Mouse (Mus musculus) common myeloid progenitor, adult 5-6 weeks (primary cell): Measurements from ENCODE around the gene Olfr187. TPM values are rescaled to one million over a fixed set of nuclear protein-coding genes. Genes with fewer than 3 reads are reported as not detected.
"Not testable (repeated sequence)": the region's sequence is repeated elsewhere in the genome, so short reads cannot be mapped to it uniquely, and the experiment has no call there.

ENCODE experiments used
- ATAC-seq: replicated peaks from 2 replicates; pipeline ENCODE4 v1.8.0; 2016; ENCODE audit warnings: low read depth, mild to moderate bottlenecking, moderate TSS enrichment, inconsistent platforms; ENCODE audit not compliant: poor library complexity, severe bottlenecking
- total RNA-seq: library from RNA; stranded (forward); fragments of 200-1000, 187-1606 nt; gene quantifications from 2 replicates; pipeline ENCODE4 v1.2.3, GENCODE M21; 2017

Gene Olfr187
- not detected in 2 replicates for total RNA-seq

DNA sequence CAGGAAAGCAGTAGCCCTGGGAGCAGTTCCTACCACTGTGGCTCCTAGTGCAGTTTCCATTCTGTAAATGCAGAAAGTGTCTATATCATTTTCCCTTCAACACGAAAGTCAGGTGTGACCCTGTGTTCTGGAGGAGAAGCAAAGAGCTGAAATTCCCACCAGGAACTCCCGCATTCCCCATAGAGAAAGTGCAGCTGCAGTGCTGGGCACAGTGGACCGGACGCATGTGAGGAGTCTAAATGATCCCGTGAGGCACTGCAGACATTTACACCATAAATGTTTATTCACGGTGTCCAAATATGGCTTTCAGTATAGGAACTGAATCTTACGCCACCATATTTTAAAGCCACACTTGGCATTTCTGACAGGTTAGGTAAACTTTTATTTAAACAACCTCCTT is at the start of gene Olfr187:
Olfr187 (minus strand) TSS at position 58 of the 400 bp plus-strand sequence.
- no peak for ATAC-seq

DNA sequence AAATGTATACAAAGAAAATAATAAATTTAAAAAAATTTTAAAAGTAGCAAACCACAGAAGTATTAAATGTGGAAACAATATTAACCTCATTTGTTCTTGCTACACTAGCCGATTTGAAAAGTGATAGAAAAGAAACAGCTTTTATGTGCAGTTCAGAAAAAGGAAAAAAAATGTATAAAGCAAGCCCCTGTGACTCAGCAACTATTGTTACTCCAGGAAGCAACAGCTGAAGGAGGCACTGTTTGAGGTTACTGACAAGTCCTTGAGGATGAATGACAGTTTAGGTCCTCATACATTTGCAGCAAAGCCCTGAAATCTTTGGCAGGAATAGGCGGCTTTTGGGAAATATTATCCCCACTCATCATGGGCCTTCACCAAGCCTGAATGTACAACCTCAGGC is 41.5 kb upstream of the Olfr187 start:
- ATAC-seq: not testable (repeated sequence)

DNA sequence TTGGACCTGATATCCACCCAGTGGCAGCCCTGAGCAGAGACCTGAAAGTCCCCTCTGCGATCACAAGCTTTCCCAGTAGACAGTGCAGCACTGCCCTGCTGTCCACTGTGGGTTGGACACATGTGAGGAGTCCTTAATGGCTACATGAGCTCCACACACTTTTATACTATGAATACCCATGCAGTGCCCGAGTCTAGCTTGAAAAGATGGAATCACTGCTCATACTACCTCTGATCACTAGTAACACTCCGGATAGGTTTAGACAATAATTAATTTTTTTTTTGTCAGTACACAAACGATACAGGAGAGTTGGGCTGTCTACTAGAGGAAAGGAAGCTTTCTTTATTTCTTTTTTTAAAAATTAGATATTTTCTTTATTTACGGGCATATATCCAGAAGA is 38.3 kb upstream of the Olfr187 start, which contains the start of gene Olfr190:
Olfr190 (minus strand) TSS at position 101 of the 400 bp plus-strand sequence.
- ATAC-seq: no peak

DNA sequence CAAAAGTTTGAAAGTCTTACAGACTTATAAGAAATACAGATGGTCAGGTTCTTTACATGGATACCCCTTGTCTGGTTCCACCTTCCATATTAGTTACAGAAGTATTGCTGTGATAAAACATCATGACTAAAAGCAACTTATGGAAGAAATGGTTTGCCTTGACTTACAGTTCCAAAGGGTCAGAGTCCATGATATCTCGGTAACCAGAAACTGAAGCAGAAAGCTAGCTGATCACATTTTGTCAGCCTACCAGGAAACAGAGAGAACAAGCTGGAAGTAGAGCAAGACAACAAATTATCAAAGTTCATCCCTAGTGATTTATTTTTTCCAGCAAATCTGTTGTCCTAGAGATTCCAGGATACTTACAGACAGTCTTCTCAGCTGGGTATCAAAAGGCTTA is 34.0 kb upstream of the Olfr187 start:
- no peak for ATAC-seq

DNA sequence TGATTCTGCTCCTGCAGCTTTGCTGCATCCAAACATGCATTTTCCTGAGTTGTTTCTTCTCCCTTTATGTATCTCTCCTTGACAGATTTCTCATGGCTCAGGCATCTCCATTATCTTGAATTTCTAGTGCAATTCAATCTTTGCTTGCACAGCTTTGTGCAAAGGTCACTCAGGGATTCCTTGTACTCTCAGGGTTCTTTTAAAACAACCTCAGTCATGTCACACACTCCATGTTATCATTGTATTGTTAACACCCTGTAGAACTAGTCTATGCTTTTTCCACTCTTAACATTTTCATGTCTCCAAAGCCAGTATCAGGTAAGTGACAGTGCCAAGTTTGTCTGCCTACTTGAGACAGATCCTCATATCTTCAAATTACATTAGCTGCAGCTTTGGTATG is 32.2 kb upstream of the Olfr187 start:
- no peak for ATAC-seq

DNA sequence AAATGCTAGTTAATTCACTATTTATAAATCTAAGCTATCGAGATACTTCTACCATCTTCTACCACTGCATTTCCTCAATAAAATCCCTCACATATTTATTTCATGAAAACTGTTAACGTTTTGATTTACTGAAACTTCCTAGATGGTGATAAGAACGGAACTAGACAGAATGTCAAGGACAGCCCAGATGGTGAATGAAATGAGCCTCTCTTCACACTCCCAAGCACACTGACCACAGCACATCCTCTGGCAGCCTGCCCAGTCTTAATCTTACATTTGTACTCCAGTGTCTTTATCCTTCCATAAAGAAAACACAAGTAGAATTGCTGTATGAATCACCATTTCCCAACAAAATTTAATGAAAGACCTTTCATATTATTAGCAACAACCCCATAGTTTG is 22.8 kb upstream of the Olfr187 start:
- ATAC-seq: not testable (repeated sequence)

DNA sequence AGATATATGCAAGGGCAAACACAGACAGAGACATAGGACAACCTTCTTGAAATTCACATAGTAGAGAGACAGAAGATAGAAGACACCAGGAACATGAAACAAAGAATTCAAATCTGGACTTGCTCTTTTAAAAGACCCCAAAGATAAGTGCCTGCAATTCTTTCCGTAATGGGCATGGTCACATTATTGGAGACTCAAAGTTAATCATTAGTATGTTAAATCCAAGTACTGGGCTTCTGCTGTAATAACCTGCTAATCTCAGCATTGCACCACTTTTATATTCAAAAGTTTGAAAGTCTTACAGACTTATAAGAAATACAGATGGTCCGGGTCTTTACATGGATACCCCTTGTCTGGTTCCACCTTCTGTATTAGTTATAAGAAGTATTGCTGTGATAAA is 9.7 kb upstream of the Olfr187 start:
- not testable (repeated sequence) for ATAC-seq

DNA sequence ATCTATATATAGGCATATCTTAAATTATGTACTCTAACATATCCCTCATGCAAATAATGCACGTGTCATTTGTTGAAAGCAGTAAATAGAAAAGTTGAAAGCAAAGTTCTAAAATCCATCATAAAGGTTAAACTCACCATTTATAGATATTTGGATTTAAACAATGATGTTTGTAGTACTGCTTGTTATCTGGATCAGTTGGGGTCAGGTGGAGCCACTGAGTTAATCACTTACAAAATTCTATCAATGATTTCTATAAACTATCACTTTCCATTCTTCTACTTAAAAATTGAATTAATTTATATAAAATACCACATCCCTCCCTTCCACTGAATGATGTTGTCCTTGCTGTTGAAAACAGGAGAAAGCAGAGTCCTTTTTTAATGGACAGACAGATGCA is 9.3 kb upstream of the Olfr187 start:
- no peak for ATAC-seq

DNA sequence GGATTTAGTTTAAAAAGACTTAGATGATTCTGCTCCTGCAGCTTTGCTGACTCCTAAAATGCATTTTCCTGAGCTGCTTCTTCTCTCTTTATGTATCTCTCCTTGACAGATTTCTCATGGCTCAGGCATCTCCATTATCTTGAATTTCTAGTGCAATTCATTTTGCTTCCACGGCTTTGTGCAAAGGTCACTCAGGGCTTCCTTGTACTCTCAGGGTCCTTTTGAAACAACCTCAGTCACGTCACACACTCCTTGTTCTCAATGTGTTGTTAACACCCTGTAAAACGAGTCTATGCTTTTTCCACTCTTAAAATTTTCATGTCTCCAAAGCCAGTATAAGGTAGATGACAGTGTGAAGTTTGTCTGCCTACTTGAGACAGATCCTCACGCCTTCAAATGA is 8.0 kb upstream of the Olfr187 start:
- ATAC-seq: no peak

DNA sequence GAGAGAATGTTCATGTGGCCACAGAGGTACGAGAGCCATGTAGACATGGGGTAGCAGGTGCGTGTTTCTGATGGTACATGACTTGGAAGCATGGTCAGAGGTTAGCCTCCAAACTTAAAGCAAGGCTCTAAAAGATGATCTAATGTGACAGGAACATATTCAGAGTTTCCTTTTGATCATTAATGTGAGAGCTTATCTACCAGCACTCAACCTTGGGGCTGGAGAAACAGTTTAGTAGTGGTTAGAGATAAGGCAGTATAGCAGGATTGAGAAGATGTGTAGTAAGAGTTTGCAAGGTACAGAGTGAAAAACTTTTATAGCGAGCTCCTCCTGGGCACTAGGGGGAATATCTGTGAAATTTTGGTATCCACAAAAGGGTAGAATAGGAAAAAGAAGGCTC is 6.3 kb upstream of the Olfr187 start:
- no peak for ATAC-seq

DNA sequence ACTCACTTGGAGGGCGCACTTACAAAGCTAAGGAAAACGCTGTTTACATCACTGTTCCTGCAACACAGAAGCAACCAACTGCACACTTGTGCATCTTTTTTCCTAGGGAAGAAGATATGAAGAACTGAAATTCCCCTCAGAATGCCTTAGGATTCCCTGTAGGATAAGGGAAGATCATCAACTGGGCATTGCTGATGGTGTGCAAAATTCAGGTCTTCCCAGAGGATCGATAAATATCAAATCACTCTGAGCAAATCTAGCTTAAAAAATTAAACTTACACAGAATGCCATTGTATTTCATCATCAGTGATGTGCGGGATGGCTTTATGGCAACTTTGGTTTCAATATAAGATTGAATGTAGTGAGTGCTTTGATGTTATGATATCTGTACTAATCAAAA is 9.4 kb downstream of the Olfr187 start, which contains the start of gene Olfr186:
Olfr186 (minus strand) TSS at position 101 of the 400 bp plus-strand sequence.
- ATAC-seq: no peak

DNA sequence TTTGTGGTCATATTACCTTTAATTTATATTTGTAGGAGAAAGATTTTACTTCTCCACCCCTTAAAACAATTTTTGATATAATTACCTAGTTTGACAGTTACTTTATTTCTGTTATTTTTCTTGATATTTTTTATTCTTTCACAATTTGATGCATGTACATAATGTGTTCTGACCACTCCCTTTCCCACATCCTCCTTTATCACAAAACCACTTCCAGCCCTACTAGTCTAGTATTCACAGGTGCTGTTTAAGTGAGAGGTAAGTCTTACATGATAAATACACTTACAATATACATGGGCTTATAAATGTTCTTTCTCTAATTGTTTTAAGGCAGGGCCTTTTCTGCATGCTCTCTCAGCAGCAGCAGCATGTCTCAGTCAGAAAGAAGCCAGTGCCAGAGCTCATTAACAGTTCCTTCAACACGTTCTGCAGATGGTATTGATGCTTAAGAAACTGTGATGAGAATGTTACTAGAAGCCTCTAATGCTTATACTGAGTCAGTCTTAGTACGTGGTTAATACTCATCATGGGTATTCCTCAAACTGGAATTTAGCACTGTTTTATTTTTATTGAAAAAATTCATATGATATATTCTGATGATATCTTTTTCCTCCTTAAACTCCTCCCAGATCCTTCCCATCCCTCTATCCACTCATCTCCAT is 26.1 kb downstream of the Olfr187 start:
- ATAC-seq: no peak

DNA sequence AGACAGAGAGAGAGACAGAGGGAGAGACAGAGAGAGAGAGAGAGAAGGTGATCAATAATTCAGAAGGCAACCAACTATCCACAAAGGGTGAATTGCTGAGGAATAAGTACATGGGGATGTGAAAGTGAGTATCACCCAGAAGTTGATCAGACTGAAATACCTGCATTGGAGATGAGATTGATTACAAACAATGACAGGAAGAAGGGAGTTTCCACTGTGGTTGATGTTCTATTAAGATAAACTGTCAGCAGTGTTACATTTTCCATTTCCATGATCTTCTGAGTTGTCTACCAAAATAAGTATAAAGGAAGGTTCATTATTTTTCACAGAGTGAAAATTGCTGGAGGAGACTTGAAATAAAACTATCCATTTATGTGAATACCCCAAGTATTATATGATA is 32.4 kb downstream of the Olfr187 start:
- ATAC-seq: no peak

DNA sequence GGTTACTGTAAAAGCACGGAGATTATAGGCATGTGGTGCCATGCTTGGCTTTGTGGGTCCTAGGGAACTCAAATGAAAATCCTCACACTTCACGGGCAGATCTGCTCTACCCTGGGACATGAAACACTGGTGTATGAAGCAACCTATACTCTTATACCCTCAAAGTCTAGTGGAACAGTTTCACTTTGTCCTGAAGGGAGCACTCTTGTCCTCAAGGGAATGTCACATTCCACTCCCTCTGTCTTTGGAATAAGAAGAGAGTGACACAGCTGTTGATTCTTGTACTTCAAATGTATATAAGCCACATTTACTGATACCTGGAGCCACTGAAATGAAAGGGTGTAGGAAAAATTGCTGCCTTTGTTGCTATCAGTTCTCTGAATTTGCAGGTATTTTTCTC is 44.5 kb downstream of the Olfr187 start, which contains the start of gene Olfr183:
Olfr183 (plus strand) TSS at position 301 of the 400 bp plus-strand sequence.
- no peak for ATAC-seq

Other genes with a start within 250 kb of the Olfr187 start
- gene Olfr173, start 239.5 kb downstream of the Olfr187 start, total RNA-seq: not detected in 2 replicates
- gene Olfr175-ps1, start 213.0 kb downstream of the Olfr187 start, total RNA-seq: not detected in 2 replicates
- gene Olfr177, start 165.0 kb downstream of the Olfr187 start, total RNA-seq: not detected in 2 replicates
- not detected in 2 replicates for gene Olfr178, start 147.7 kb downstream of the Olfr187 start, total RNA-seq
- not detected in 2 replicates for gene Olfr181, start 111.0 kb downstream of the Olfr187 start, total RNA-seq
- gene Olfr180, start 110.4 kb downstream of the Olfr187 start, total RNA-seq: not detected in 2 replicates
- gene Olfr183, start 44.4 kb downstream of the Olfr187 start, total RNA-seq: not detected in 2 replicates
- gene Olfr186, start 9.5 kb downstream of the Olfr187 start, total RNA-seq: not detected in 2 replicates
- gene Olfr190, start 38.2 kb upstream of the Olfr187 start, total RNA-seq: not detected in 2 replicates
- gene Olfr191, start 50.1 kb upstream of the Olfr187 start, total RNA-seq: not detected in 2 replicates
- not detected in 2 replicates for gene Olfr193, start 72.1 kb upstream of the Olfr187 start, total RNA-seq
- not detected in 2 replicates for gene Olfr194, start 81.3 kb upstream of the Olfr187 start, total RNA-seq
- gene Olfr195, start 107.3 kb upstream of the Olfr187 start, total RNA-seq: not detected in 2 replicates
- not detected in 2 replicates for gene Olfr196, start 130.7 kb upstream of the Olfr187 start, total RNA-seq
- gene Olfr198, start 163.8 kb upstream of the Olfr187 start, total RNA-seq: not detected in 2 replicates
- gene Olfr199, start 180.0 kb upstream of the Olfr187 start, total RNA-seq: not detected in 2 replicates
- not detected in 2 replicates for gene Olfr201, start 232.9 kb upstream of the Olfr187 start, total RNA-seq
- not detected in 2 replicates for gene Olfr202, start 247.0 kb upstream of the Olfr187 start, total RNA-seq